Mouse (Mus musculus) brain, embryonic 14.5 days (tissue): ENCODE data around the gene Vstm5.
A peak's percentile ranks its signal among the peaks of the same experiment; 100 is the strongest.

Source experiments
- CTCF ChIP-seq: fragments of 200-500 bp; IDR thresholded peaks from 2 replicates; pipeline ENCODE4 v1.5.1; 2012; ENCODE audit warnings: inconsistent platforms, mild to moderate bottlenecking, moderate library complexity, borderline replicate concordance; ENCODE audit not compliant: insufficient read depth, insufficient read length; ENCODE audit errors: extremely low read depth
- POLR2A ChIP-seq: fragments of 200-500 bp; IDR thresholded peaks from 2 replicates; pipeline ENCODE4 v1.6.1; 2012; ENCODE audit warnings: mild to moderate bottlenecking, inconsistent platforms, borderline replicate concordance; ENCODE audit not compliant: poor library complexity, insufficient read depth, insufficient read length, severe bottlenecking; ENCODE audit errors: extremely low read depth

GRCm38 (mm10) chr9:15239042-15239925, at the start of gene Vstm5:
- 0 out of 2 replicates have a peak, but pooled peaks have one; percentile 7 for TF ChIP-seq CTCF
- TF ChIP-seq POLR2A = peak; percentile 9; the same call in 1 of the 2 replicates
